Mouse (Mus musculus) embryo, embryonic 10.5 days (tissue): ENCODE data around the gene Il12a.

Experiments used
- DNase-seq: peaks from one replicate; pipeline ENCODE4 v3.0.0-alpha.2; 2015; ENCODE audit warnings: low spot score

Gene Il12a

DNA sequence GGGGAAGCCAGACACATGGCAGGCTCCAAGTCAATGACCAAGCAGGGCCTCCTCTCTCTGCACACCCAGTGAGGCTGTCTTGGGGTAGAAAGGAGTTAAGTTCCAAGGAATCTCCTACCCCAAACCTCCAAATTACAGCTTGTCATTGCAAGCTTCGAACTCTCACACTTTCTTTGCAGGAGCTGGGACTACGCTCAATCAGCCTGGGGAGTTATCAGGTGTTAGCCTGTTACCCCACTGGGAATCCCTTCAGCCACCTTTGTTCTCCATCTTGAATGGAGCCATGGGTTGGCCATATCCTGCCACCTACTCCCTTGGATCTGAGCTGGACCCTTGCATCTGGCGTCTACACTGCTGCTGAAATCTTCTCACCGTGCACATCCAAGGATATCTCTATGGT lies at the start of gene Il12a:
TSS of gene Il12a (plus strand) at position 301 of the 400 bp plus-strand sequence.
- no peak for DNase-seq

DNA sequence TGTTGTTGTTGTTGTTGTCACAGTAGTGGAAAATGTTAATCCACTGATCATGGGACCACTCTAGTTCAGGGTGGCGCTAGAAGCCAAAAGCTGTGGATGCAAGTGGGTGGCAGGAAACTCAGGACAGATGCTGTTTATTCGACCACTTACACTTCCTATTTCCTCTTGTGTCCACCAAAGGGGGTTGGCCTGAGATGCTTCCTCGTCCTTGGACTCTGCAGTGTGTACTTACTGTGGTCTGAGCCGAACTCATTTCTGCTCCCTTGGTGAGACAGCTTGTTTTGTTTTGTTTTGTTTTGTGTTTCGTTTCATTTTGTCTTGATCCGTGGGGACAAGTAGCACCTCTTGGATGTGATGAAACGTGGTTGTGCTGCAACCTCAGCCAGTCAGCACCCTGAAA lies 47.5 kb upstream of the Il12a start:
- no peak for DNase-seq

DNA sequence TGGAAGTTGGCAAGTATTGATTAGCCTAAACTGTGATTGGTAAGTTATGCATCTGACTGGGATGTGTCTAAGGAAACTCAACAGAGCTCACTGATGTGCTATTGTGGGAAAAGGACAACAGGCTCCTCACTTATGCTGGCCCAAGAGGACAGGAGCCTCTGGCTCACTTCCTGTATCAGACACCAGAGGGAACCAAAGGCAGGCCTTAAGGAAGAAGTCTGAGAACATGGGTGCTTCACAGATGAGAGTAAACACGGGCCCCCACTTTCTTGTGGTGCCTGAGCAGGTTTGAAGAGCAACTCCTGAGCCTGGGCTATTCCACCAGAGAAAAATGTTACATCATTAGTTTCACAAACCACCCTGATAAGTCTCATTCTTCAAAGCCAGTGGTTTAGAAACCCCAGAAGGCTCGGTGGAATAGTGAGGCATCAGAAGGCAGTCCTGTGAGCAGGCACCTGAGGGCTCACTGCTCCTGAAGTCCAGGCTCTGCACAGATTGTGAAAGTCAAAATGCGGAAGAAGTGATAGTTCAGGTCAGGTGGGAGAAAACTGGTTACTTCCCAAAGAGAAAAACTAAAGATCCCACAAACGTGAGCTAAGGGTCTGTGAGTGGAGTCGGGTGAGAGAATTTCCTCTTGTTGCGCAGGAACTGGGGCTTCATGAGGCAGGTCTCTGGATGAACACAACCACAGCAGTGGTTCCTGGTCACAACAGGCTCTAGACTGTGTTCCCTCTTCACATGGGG lies 43.9 kb upstream of the Il12a start:
- no peak for DNase-seq

DNA sequence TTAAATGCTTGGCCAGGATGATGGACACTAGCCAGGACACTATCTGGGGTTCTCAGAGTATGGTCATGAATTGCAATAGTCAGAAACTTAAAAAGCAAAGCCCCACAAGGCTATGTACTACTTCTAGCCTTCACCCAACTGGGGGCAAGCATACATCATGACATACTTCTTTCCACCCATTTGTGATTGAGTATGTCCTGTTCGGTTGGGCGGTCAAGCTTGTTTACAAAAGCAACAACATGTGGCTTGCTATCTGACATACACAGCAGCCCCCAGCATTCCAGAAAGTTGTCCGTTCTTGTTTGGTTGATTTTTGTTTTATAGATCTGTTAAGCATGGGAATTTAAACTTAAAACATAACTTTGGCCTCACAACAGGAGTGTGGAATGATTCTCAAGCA lies 43.2 kb upstream of the Il12a start:
- DNase-seq = no peak

DNA sequence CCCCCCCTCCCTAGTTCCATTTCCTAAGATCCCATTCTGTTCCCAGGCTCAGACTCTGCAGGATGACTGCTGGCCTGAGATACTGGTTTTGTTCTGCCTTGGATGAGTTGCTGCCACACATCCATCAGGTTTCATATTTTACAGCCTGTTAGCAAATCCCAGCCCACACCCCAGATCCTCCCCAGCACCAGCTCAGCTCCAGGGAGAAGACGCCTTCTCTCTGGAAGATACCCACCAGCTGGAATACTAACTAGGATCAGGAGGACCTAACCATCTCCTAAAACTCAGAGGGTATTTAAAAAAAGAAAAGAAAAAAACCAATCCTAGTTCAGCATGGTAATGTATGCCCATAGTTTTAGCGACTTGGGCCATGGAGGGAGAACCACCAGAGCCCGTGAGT lies 40.2 kb upstream of the Il12a start:
- DNase-seq = no peak

DNA sequence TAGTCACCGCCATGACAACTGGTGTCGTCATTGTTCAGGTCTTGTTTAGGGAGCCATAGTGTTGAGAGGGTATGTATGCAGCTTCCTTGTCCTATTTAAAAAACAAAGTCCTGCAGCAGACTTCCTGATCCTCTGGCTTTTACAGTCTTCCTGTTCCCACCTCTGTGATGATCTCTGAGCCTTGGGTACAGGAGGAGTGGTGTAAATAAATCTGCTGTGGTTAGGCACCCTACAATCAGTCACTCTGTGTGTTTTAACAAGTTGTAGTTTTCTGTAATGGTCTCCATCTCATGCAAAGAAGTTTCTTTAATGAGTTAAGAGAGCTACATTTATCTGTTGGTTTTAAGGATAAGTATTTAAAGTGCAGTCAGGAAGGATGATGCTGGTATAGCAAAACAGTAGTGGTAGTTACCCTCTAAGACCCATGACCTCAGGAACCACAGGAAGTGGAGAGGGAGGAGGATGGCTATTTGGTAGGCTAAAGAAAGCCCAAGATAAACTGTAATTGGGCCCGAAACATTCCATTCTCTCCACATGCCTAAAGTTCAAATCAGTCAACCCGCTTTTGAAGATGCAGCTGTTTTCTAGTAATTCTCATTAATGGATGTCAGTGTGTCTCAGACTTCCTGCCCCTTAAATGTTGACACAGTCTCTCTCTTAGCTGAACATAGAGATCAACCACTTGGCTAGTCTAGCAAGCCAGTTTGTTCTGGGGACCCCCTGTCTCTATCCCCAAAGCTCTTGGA lies 33.7 kb upstream of the Il12a start:
- no peak for DNase-seq

DNA sequence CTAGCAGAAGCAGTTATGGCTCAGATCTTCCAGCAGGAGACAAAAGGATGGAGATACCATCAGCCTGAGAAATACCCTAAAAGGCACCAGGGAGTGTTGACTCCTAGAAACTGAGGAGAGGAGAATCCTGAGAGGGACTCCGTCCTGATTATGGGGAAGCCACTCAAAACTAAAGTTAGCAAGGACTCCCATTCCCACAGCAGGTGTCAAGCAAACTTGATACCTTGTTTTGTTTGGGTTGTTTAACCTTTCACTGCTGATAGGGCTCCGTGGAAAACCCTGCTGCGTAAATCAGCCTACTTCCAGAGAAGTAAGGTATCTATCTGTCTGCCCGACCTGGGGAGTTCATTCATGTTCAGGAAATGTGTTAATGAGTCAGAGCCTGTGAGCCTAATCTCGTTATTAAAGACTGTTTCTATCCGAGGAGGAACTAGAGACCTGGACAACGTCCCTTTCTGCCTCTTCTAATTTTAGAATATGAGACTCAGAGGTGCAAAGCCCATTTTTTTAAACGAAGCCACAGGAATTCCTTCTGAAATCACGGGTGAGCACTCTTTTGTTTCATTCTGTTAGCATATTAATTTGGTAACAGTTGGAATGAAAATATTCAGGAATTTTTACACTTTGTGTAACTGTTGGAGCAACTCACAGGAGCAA lies 32.7 kb upstream of the Il12a start:
- no peak for DNase-seq

DNA sequence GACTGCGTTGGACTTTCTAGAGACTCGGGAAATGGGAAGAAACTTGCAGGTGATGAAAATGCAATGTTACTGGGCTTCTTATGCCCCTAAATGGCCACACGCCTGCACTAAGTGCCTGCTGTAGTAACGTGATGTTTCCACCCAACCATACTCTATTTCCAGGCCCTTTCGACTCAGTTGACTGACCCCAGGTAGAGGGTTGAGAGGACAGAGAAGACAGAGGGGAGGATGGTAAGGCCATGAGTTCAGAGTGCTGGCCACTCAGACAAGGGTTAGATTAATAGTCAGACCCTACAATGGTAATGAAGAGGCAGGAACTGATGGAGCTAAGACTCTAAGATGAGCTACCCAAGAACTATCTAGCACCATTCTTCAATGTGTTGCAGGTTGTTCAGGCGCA lies 30.4 kb upstream of the Il12a start:
- DNase-seq = no peak

DNA sequence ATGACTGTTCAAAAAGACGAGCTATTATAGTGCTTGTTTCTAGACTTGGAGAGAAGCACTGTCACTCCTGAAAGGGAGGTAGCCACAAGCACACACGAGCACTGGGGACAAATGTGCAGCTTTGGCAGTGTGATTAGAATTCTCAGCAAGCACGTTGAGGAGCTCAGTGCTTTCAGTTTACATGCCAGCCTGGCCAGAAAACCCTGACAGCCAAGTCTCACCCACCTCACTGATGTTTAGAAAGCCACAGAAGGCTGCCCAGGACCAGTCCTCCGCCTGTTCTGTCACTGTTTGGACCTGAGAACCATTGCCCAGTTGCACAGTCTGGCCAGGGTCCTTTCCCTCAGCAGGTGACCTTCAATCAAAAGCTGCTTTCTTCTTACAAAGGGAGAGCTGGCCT lies 29.9 kb upstream of the Il12a start:
- no peak for DNase-seq

DNA sequence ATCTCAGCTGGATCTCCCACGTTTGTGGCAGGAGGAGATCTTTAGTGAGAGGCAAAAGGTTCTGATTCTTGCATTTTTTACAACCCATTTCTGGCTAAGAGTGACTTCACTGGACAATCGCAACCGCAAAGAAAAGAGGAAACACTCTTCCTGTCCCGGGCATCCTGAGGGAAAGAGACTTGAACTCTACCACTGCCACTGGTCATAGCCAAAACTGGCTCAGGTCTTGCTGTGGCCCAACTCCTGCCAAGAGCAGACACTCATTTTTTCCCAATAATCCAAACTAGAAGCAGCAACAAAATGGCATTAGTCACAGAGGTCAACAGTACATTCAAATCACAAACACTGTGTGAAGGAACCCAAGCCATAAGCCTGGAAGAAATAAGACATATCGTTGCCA lies 28.1 kb upstream of the Il12a start:
- no peak for DNase-seq

DNA sequence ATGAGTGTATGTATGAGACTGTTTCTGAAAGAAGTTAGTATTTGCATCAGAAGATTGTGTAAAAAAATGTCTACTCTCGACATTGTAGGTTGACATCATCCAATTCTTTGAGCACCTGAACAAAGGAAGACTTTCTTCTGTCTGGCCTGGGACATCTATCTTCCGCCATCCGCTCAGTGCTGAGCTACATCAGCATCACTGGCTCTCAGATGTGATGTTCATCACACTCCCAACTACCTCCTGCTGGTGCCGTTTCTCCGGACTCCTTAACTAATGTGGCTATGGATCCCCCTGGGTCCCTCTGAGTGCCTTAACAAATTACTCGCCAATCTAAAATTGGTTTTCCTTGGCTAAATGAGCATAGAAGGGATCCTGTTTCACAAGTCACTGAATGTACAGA lies 26.1 kb upstream of the Il12a start:
- no peak for DNase-seq

DNA sequence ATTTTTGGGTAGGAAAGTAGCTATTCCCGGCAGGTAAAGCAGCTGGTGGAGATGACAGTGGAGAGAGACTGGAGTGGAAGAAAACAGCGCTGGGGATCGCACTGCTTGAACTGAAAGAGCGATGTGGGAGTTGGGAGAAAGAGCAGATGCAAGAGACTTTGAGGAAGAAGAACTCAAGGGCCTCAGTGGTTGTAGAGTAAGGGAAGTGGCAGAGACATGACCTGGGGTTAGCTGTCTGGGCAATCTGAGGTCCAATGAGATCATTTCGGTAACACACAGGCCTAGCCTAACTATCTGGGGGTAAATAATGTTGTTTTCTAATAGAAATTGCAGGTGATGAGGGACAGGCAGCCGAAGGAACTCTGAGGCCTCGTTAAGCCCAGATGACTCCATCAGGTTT lies 24.1 kb upstream of the Il12a start:
- no peak for DNase-seq

DNA sequence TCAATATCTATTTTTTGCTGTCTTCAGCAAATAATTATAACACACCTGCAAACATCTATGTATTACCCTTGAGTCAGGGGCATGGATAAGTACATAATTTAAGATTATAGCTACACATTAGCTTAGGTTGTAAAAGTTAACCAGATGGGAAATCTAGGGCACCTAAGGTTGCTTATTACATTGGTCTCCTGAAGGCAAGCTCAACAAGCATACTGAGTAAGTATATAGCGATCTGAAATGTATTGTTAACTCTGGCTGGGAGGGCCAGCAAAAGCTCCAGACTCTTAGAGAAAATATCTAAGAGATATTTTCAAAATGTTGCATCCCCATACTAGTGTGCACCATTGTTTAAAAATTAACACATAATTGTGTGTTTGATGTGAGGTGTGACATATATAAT lies 22.6 kb upstream of the Il12a start:
- no peak for DNase-seq

DNA sequence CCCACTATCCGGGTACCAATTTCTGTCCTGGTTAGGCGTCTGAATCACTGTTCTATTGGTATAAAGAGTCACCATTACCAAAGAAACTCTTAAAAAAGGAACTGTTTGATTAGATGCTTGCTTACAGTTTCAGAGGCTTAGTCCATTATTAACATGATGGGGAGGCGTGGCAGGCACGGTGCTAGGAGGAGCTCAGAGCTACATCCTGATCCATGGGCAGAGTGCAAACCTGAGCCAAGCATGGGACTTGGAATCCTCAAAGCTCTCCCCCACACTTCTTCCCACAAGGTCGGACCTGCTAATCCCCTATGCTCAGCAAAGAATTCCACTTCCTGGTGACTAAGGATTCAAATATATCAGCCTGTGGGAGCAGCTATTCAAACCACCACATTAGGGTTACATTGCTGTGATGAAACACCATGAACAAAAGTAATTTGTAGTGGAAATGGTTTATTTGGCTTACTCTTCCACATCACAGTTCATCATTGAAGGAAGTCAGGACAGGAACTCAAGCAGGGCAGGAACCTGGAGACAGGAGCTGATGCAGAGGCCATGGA lies 20.9 kb upstream of the Il12a start:
- no peak for DNase-seq

DNA sequence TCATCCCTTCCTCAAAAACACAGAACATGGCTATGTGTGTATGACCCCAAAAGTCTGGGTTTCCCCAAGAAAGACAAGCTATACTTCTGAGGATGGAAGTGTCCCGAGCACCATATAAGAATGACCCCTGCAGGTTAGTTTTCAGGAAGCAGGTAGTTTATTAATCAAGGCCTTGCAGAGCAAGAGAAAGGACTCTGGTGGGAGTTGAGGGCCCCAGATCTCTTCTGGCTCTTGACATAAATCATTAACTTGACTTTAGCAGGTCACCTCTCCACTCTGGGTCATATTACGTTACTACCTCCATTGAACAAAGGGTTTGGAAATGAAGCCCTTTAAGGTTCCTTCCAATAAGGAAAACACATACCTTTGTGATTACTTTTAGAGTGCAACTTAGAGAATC lies 15.7 kb upstream of the Il12a start:
- no peak for DNase-seq

DNA sequence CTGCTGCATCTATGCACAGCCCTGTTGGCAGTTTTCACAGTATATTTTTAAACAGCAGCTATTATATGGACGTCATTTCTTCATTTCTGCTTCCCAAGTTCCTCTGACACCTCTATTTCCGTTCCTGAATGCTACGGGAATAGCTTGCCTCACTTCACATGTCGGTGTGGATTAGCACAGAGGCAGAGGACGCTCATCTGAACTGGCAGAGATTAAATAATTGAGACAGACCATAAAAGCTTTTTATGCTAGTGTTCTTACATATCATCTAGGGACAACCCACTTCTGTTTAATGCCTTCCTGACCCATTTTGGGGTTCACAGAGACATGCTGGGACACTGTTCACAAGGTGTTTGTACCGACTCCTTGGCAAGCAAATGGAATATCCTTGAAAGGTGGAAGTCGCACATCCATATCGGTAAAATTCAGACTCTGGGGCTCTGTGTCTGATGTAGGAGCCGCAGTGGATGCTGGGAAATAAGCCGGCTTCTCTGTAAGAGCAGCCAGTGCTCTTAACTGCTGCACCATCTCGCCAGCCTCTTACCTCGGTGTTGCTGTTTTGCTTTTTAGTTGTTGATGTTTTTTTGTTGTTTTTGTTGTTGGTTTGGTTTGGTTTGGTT lies 15.1 kb upstream of the Il12a start:
- no peak for DNase-seq

DNA sequence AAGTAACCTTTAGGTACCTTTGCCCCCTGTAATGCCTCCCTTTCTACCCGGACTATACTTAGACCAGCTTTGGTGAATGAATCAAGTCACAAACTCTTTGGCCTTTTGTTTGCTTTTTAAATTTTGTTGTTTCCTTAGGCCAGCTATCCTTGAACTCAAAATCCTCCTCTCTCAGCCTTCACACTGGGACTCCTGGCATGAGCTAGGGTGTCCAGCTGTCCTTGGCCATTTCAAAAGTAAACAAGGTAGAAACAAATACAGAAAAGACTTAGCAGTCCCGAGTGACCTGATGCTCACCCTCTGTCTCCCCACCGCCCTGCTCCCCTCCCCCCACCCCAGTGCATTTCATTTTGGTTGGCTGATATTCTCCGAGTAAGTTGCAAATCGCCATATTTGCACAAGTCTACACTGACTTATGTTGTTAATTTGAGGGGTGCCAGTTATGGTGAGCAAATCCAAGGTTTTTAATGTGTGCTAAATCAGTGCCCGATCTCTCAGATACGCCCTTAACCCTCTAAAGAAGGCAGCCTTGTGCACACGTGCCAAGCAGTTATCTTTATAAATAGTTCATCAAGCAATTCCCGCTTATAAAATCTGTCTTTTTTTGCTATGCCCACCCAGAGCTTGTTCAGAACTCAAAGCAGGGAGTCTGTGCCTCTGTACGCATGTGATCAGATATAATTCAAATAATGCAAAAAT lies 14.3 kb upstream of the Il12a start:
- DNase-seq = no peak

DNA sequence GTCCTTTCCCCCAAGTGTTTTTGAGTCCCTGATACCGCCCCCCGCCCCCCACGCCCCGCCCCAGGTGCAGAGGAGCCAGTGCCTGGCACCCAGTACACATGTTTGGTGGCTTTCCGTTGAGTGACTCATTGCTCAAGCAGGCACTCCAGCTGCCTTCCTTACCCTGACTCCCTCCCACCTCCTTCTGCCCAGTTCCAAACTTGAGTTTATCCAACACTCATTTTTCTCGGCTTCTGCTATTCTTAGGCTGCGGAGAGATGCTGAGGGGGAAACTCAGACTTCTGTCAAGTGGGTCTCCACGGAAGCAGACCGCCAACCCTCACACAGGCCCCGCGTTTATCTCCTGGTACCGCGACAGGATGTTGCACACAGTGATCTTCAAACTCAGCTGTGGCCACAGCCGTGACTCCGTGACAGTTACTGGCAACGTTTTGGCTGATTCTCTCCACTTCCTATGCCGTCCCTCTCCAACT lies 13.6 kb upstream of the Il12a start:
- DNase-seq = no peak

DNA sequence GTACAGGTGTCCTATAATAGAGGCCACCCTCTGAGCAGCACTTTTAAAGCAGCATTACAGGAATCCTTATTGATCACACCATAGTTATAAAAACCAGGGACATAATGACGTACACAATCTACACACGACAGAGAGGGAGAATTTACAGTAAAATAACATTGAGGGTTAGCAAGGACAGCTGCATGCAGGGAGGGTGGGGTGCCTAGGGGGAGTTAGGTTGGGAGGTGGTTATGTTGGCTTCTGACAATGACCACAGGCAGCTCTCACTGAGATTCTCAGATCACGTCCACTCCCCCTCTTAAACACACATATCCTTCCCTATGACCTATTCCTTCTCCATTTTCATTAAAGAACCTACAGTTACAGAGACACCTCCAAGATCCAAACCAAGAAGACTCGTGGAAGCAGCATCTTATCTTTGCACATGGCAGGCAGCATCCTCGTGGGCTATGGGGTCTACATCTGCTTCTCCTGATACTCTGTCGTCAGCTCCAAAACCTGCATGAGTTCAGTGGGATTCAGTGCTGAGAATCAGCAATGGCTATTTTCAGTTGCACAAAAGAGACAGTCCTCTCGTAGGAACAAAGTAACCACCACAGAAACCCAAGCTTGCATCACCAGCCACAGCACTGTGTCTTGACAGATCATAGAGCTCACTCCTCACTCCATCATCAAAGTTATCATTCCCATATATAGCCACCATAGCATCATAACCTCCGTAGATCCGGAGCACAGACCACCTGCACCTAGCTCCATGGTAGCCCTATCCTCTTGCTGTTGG lies 11.4 kb upstream of the Il12a start:
- no peak for DNase-seq

DNA sequence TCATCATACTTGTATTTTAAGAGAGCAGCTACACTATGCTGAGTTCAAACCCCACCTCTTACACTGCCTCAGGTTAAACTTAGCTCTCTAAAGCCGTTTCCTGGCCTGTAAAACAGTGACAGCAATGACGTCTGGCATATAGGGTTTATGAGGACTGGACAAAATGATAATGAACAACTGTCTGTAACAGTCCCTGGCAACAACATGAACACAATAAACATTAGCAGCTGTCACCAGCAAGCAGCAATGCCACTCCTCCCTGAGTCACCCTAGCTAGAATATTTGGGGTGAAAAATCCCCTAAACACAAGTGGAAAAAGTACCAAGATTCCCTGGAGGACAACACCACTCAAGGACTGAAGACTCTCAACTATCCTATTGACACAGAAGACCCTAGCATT lies 6.9 kb upstream of the Il12a start:
- DNase-seq = no peak

DNA sequence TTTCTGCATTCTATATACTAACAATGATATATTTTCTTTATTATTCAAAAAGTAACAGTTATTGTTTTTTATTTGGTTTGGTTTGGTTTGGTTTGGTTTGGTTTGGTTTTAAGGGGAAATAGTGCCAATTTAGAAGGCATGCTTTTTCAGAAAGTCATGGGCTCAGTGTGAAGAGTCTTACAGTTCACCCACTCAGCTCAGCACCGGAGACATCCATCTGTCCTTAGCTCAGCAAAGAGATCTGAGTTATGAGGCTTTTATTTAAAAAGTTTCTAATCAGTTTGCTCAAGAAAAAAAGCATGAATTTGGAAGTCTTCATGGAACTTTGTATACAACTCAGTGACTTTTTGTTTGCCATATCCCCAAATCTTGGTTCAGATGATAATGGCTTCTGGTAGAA lies 6.2 kb upstream of the Il12a start:
- no peak for DNase-seq
